Mouse (Mus musculus) heart, adult 9 months (tissue): ENCODE data around the gene Gm4737.
"Not testable (repeated sequence)": the region's sequence is repeated elsewhere in the genome, so short reads cannot be mapped to it uniquely, and the experiment has no call there.

Source experiments
- DNase-seq, 2 experiments: peaks; one replicate each; pipeline ENCODE4 v3.0.0; 2022; ENCODE audit warnings: low spot score in 2 of 2

Gene Gm4737

GRCm38 (mm10) chr16:46154832-46155231, at the start of gene Gm4737:
Gene Gm4737 (minus strand): TSS chr16:46155077.
- DNase-seq = not testable (repeated sequence)

GRCm38 (mm10) chr16:46195792-46196191, 40.9 kb upstream of the Gm4737 start:
- no peak for DNase-seq

GRCm38 (mm10) chr16:46183096-46183495, 28.2 kb upstream of the Gm4737 start:
- DNase-seq = no peak

GRCm38 (mm10) chr16:46178121-46178801, 23.4 kb upstream of the Gm4737 start:
- no peak for DNase-seq

DNA sequence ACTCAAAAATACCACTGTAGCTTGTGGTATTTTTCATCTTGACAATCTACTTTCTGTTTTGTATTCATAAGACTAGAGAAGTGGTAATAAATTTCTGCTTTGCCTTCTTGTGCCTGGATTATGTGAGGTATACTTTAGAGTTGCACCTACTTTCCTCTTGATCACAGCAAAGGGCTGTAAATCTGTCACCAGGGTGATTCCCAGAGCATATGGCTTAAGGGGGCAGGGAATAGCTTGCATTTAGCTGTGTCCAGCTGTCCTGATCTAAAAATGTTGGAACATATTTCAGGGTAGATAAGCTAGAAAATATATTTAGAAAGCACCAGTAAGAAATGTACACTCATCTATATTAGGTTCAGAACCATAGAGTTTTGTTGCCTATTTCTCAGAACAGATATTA, 18.2 kb upstream of the Gm4737 start:
- DNase-seq = no peak

DNA sequence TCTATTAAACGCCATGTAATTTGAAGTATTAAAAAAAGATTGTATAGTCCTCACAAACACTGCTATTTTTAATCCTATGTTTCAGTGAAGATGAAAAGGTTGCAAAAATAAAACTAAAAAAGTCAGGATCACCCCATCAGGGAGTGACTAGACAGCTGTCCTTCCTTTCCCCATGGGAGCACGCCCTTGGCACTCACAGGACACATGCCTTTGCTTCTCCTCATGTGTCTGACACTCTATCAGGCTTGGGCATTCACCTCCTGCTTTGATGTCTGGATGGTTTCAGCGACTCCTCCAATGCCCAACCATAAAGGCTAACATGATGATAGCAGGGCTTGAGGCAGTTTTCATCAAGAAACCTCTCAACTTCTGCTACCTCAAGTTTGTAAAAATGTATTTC, 12.1 kb upstream of the Gm4737 start:
- DNase-seq = no peak

DNA sequence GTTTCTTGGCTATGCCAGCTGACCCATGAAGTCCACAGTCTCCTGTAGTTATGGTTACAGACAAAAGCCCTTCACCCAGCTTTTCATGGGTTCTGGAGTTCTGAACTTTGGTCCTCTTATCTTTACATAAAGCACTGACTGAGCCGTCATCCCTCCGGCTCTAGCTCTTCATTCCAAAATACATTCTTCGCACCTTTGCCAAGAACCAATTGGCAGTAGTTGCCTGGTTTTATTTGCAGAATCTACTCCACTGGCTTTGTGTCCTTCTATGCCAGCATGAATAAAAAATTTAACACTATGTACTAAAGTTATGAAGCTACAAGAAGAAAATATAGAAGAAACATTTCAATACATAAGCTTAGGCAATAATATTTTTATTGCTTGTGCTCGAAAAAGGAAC, 10.4 kb upstream of the Gm4737 start:
- DNase-seq = peak in 1 of 2 experiments; percentile 10

DNA sequence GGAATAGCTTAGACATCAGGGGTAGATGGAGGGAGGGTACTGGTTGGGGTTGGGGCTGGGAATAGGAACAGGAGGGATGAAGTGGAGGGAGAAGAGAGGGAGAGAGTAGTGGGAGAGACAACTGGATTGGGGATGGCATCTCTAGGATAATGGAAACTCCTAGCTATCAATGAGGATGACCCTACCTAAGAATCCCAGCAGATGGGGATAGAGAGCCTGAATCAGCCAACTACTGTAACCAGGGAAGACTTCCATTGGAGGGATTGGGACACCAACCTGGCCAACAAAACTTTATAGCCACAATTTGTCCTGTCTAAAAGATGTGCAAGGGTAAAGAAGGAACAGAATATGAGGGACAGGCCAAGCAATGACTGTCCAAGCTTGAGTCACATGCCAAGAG, 3.7 kb downstream of the Gm4737 start:
- no peak for DNase-seq

DNA sequence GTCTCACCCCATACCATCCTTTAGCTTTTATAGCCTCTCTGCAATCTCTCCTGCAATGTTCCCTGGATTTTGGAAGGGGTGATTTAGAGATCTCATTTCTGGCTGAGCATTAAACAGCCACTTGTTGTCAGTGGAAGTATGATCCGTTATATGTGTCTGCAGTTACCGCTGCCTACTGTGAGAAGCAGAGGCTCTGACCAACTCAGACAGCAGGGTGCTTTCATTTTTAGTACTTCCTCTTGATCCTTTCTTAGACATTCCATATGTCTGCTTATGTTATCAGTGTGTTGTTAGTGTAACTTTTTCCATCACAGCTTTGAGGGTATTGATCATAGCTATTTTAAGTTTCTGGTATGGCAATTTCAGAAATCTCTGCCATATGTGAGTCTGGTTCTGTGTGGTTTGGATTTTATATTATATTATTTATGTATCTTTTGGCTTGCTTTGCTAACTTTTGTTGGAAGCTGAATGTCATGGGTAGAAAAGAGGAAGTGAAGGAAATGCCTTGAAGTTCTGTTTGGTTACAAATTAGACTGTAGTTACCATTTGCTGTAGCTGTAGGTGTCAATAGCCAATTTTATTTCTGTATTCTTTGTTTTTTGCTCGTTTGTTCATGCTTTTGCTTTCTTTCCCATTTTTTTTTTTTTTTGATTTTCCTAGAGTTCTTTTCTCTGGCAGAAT, 6.1 kb downstream of the Gm4737 start:
- no peak for DNase-seq

- no peak for DNase-seq
These were observed 7.9 kb downstream of the Gm4737 start for GRCm38 (mm10) chr16:46146962-46147361.

DNA sequence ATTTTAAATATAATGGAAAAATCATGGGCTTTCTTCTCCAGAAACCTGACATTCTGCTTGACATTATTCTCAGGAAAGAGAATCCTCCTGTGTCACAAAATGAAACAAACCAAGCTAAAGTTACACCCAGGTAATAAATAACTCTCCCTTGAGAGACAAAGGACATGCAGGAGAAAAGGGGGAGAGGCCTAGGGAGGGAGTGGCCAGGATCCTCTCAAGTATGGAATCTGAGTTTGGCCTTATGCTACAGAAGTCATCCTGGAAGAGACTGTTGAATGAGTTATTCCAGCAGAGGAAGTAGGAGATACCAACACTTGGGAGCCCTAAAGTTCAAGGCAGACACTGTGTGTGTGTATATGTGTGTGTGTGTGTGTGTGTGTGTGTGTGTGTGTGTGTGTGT, 32.6 kb downstream of the Gm4737 start:
- no peak for DNase-seq

- DNase-seq = no peak
These were observed 33.5 kb downstream of the Gm4737 start for GRCm38 (mm10) chr16:46121420-46121819.

- DNase-seq = no peak
These were observed 34.3 kb downstream of the Gm4737 start for GRCm38 (mm10) chr16:46120607-46121006.

- DNase-seq = no peak
These were observed 34.9 kb downstream of the Gm4737 start, which contains the start of gene Cd96 for GRCm38 (mm10) chr16:46120020-46120419. Gene Cd96 (minus strand): TSS chr16:46120251.

DNA sequence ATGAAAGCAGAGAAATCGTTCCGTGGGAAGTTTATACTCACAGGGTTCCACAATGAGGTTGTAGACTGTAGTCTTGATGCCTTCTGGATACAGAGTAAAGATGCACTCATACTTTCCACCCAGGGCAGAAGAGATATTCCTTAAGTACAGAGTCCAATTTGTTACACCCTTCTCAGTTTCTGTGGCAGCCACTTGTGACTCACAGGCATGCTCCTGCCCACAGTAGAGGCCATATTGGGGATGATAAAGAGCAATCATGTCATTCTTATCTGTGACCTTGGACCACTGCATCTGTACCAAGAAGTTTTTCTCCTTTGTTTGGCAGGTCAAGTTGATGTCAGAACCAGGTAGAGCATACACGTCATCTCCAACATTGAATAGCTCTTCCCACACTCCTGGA, 37.2 kb downstream of the Gm4737 start:
- DNase-seq = no peak

GRCm38 (mm10) chr16:46114727-46115126, 40.1 kb downstream of the Gm4737 start:
- no peak for DNase-seq

- DNase-seq = no peak
These were observed 45.3 kb downstream of the Gm4737 start for GRCm38 (mm10) chr16:46109536-46109935.

DNA sequence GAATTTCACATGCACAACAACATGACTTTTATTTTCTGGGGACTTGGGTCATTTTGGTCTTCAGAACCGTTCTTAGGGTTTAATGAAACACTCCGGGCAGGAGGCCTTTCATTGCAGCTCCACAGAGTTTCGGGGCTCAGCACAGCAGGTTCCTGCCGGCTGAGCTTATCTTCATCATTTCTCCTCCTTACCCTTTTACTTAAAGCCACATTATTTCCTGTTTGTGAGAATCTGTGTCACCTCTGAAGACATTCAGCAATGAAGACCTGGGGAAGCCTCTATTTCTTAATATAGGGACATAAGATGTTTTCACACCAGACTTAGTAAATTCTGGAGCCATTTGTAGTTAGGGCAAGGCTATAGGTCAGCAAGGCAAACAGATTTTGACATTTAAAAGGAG, 47.4 kb downstream of the Gm4737 start:
- DNase-seq = no peak

GRCm38 (mm10) chr16:46104491-46104890, 50.4 kb downstream of the Gm4737 start:
- no peak for DNase-seq
